ENCODE assay signal across 12 mouse cellular contexts in genomic region chr11:43539863-43540262, GRCm38 (mm10). TPM values are rescaled to one million over a fixed set of nuclear protein-coding genes. Genes with fewer than 3 reads are reported as not detected.
DNase-seq lines count a peak whose midpoint lies in the region; ATAC-seq and TF ChIP-seq lines count a peak whose summit lies in the region.
"Had no signal": no experiment of that assay in that cellular context is flagged by ENCODE, and none has a peak within 500 bp of the region (broad histone marks: within the 10 kb centered on the region; RNA-seq: fewer than 3 reads in every experiment).

No protein-coding gene starts in this region.

- H3K4me2 ChIP-seq in kidney, postnatal 0 days (ENCODE audit: low read length), result no peak overlapping the region
- H3K4me2 ChIP-seq in embryonic facial prominence, embryonic 15.5 days (replicated peaks), result no peak overlapping the region
- H3K4me2 ChIP-seq in hindbrain, embryonic 16.5 days (ENCODE audit: low read length), result no peak overlapping the region
- peak overlapping the region; percentile 14; the same call in 1 of the 2 replicates for H3K4me2 ChIP-seq in neural tube, embryonic 13.5 days

- WGBS in kidney, postnatal 0 days, result 30% methylated on average over 6 of the region's 6 CpGs
- WGBS in embryonic facial prominence, embryonic 15.5 days, result 17% methylated on average over 6 of the region's 6 CpGs
- 27% methylated on average over 6 of the region's 6 CpGs for WGBS in hindbrain, embryonic 16.5 days
- WGBS in neural tube, embryonic 13.5 days, result 22% methylated on average over 6 of the region's 6 CpGs

- H3K36me3 ChIP-seq in kidney, postnatal 0 days (ENCODE audit: insufficient read depth, low read length), result no peaks in the 10 kb centered on the region
- H3K36me3 ChIP-seq in embryonic facial prominence, embryonic 15.5 days, result no peaks in the 10 kb centered on the region; the same call in 1 of the 2 replicates
- no peaks in the 10 kb centered on the region for H3K36me3 ChIP-seq in hindbrain, embryonic 16.5 days (ENCODE audit: control insufficient read depth, insufficient read depth, low read length)
- H3K36me3 ChIP-seq in neural tube, embryonic 13.5 days, result peaks cover 20% of the 10 kb centered on the region
- H3K36me3 ChIP-seq: G1E had no signal

- ATAC-seq in kidney, postnatal 0 days (replicated peaks; ENCODE audit: low FRiP score, low read depth), result no peak
- ATAC-seq in embryonic facial prominence, embryonic 15.5 days (ENCODE audit: insufficient number of reproducible peaks, low FRiP score, low TSS enrichment, low read depth), result peak; percentile 34; the same call in 1 of the 2 replicates
- peak; percentile 64 for ATAC-seq in hindbrain, embryonic 16.5 days
- ATAC-seq in neural tube, embryonic 13.5 days (ENCODE audit: low read depth), result peak; percentile 59; the same call in 1 of the 2 replicates

- no peak overlapping the region for H3K4me3 ChIP-seq in kidney, postnatal 0 days (replicated peaks; ENCODE audit: low read depth, low read length)
- H3K4me3 ChIP-seq in embryonic facial prominence, embryonic 15.5 days (replicated peaks), result no peak overlapping the region
- H3K4me3 ChIP-seq in hindbrain, embryonic 16.5 days (ENCODE audit: low read length), result no peak overlapping the region
- no peak overlapping the region for H3K4me3 ChIP-seq in neural tube, embryonic 13.5 days

- no peaks in the 10 kb centered on the region for H3K27me3 ChIP-seq in kidney, postnatal 0 days (ENCODE audit: insufficient read depth, low read length)
- H3K27me3 ChIP-seq in embryonic facial prominence, embryonic 15.5 days, result no peaks in the 10 kb centered on the region
- no peaks in the 10 kb centered on the region for H3K27me3 ChIP-seq in hindbrain, embryonic 16.5 days (replicated peaks; ENCODE audit: control insufficient read depth, insufficient read depth, low read length)
- H3K27me3 ChIP-seq in neural tube, embryonic 13.5 days, result no peaks in the 10 kb centered on the region

- 0 out of 2 replicates have a peak, but pooled peaks cover 10% of the 10 kb centered on the region for H3K4me1 ChIP-seq in kidney, postnatal 0 days (replicated peaks; ENCODE audit: insufficient read depth, low read length)
- no peaks in the 10 kb centered on the region for H3K4me1 ChIP-seq in embryonic facial prominence, embryonic 15.5 days
- peaks cover 4% of the 10 kb centered on the region for H3K4me1 ChIP-seq in hindbrain, embryonic 16.5 days (ENCODE audit: control insufficient read depth, insufficient read depth, low read depth, low read length)
- peaks cover 27% of the 10 kb centered on the region for H3K4me1 ChIP-seq in neural tube, embryonic 13.5 days (replicated peaks)

- DNase-seq in kidney, postnatal 0 days (ENCODE audit: low spot score), result peak; percentile 63
- no peak for DNase-seq in kidney, postnatal 4 days
- no peak for DNase-seq in frontal cortex, adult 2 months (ENCODE audit: extremely low spot score in 1 of 2, low spot score in 1 of 2)
- DNase-seq in lung, adult 18-20 months, result no peak
- no peak for DNase-seq in right cerebral cortex, postnatal 10 days (ENCODE audit: low spot score in 2 of 2)
- DNase-seq: adrenal gland, adult 8-10 months; cerebellum, adult 11-12 months had no signal

- no peak overlapping the region for H3K9ac ChIP-seq in kidney, postnatal 0 days (ENCODE audit: low read depth, low read length)
- no peak overlapping the region for H3K9ac ChIP-seq in embryonic facial prominence, embryonic 15.5 days
- no peak overlapping the region; the same call in 1 of the 2 replicates for H3K9ac ChIP-seq in hindbrain, embryonic 16.5 days (ENCODE audit: low read depth, low read length)
- no peak overlapping the region for H3K9ac ChIP-seq in neural tube, embryonic 13.5 days

- no peak for TF ChIP-seq CTCF in kidney, postnatal 0 days (IDR thresholded peaks at IDR 0.05; ENCODE audit: low read depth)

- H3K9me3 ChIP-seq in kidney, postnatal 0 days (replicated peaks; ENCODE audit: low read length), result no peaks in the 10 kb centered on the region
- H3K9me3 ChIP-seq in embryonic facial prominence, embryonic 15.5 days (replicated peaks), result no peaks in the 10 kb centered on the region
- H3K9me3 ChIP-seq in hindbrain, embryonic 16.5 days (ENCODE audit: control insufficient read depth, low read length), result no peaks in the 10 kb centered on the region
- H3K9me3 ChIP-seq in neural tube, embryonic 13.5 days, result no peaks in the 10 kb centered on the region
- H3K9me3 ChIP-seq: G1E had no signal

- no peak overlapping the region for H3K27ac ChIP-seq in kidney, postnatal 0 days
- H3K27ac ChIP-seq in embryonic facial prominence, embryonic 15.5 days (replicated peaks), result no peak overlapping the region
- H3K27ac ChIP-seq in hindbrain, embryonic 16.5 days (ENCODE audit: low read depth, low read length), result no peak overlapping the region
- peak overlapping the region; percentile 62 for H3K27ac ChIP-seq in neural tube, embryonic 13.5 days (replicated peaks)

RNA-seq across cellular contexts. Expression of gene Ccnjl, which starts 11.3 kb away (rescaled TPM):
- polyA plus RNA-seq in kidney, postnatal 0 days (2015; fragmentation: Nextera tagmentation; extraction: Ambion mirVana), result 14.1 and 14.2 TPM in 2 replicates
- polyA plus RNA-seq in embryonic facial prominence, embryonic 15.5 days (2015; fragmentation: Nextera tagmentation; extraction: Ambion mirVana), result 10.9 and 12.0 TPM in 2 replicates
- polyA plus RNA-seq in hindbrain, embryonic 16.5 days (2015; fragmentation: Nextera tagmentation; extraction: Ambion mirVana), result 7.1 and 10.7 TPM in 2 replicates
- 20.9 and 26.7 TPM in 2 replicates for polyA plus RNA-seq in neural tube, embryonic 13.5 days (2015; fragmentation: Nextera tagmentation; extraction: Ambion mirVana)
- polyA plus RNA-seq in frontal cortex, adult 2 months (2012; rRNA removed), result 1.5 and 2.2 TPM in 2 replicates
- polyA plus RNA-seq: G1E had no signal

RNA-seq across cellular contexts. Expression of gene 4933415A04Rik, which starts 47.0 kb away (rescaled TPM):
- polyA plus RNA-seq in kidney, postnatal 0 days (2015; fragmentation: Nextera tagmentation; extraction: Ambion mirVana), result 3.8 and 4.6 TPM in 2 replicates
- 2.8 and 3.4 TPM in 2 replicates for polyA plus RNA-seq in embryonic facial prominence, embryonic 15.5 days (2015; fragmentation: Nextera tagmentation; extraction: Ambion mirVana)
- polyA plus RNA-seq in hindbrain, embryonic 16.5 days (2015; fragmentation: Nextera tagmentation; extraction: Ambion mirVana), result 2.2 and 3.3 TPM in 2 replicates
- 7.1 and 7.3 TPM in 2 replicates for polyA plus RNA-seq in neural tube, embryonic 13.5 days (2015; fragmentation: Nextera tagmentation; extraction: Ambion mirVana)
- 0.32 and 0.59 TPM in 2 replicates for polyA plus RNA-seq in frontal cortex, adult 2 months (2012; rRNA removed)
- polyA plus RNA-seq: G1E; liver, adult 2 months had no signal
